Mouse (Mus musculus) megakaryocyte, embryonic 14.5 days (primary cell): ENCODE measurements around the gene Arfip2.

Experiments
- FLI1 ChIP-seq: IDR thresholded peaks from 2 replicates; pipeline ENCODE4 v1.6.1; 2012; ENCODE audit warnings: low read length, inconsistent platforms, mixed read lengths
- GATA1 ChIP-seq: IDR thresholded peaks from 3 replicates; pipeline ENCODE4 v1.6.1; 2012; ENCODE audit warnings: mixed read lengths, low read length, inconsistent platforms, borderline replicate concordance

DNA sequence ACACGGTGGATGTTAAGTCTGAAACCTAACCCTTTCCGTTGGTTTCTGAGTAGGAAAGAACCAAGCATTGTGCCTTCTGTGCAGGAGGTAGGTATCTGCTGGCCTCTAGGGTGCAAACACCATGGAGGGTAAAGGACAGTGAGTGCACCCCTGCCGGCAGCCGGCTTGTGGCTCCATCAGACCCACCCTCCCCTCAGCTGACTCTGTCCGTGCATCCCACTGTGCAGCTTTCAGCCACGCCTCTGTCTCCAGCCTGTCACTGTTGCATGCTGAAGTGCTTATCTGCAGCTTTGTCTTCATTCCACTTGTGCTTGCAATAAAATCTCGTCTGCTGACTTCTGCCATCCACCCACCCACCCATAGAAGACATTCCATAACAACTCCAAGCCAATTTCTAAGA, 50.1 kb downstream of the Arfip2 start:
- TF ChIP-seq GATA1 = no peak
- no peak for TF ChIP-seq FLI1
